Mouse (Mus musculus): ENCODE data around the gene Glo1. TPM values are rescaled to one million over a fixed set of nuclear protein-coding genes. Genes with fewer than 3 reads are reported as not detected.
"Not testable (repeated sequence)": the region's sequence is repeated elsewhere in the genome, so short reads cannot be mapped to it uniquely, and the experiment has no call there.

The Glo1 gene
- 100 to 1,000 TPM; 123 to 131 TPM for total RNA-seq (2021)
- long read RNA-seq, experiment 1, full-length matches to known transcripts = 382 of 417 reads
- long read RNA-seq, experiment 1, partial matches to known transcripts = 13 of 417 reads
- long read RNA-seq, experiment 1, other reads (novel, unspliced or antisense) = 22 of 417 reads
- long read RNA-seq, experiment 2, full-length matches to known transcripts = 225 of 241 reads
- long read RNA-seq, experiment 2, partial matches to known transcripts = 1 of 241 reads
- long read RNA-seq, experiment 2, other reads (novel, unspliced or antisense) = 15 of 241 reads

DNA sequence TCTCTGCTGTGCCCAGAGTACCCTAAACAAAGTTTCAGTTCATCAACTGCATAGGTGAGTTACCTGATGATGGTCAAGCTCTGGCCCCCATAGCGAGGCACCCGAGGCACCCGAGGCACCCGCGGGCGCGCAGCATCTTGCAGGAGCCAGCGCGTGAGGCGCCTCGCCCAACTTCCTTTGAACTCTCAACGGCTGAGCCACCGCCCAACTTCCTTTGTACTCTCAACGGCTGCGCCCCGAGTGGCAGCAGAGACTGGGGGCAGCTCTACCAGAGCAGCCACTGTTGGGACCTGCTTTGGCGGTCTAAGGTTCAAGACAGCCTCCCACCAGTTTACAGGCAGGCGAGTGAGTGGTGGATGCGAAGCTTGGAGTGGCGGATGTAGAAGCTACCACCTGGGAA lies at the start of gene Glo1:
Glo1 (minus strand) TSS at position 153 of the 400 bp plus-strand sequence.
- DNase-seq = not testable (repeated sequence)

DNA sequence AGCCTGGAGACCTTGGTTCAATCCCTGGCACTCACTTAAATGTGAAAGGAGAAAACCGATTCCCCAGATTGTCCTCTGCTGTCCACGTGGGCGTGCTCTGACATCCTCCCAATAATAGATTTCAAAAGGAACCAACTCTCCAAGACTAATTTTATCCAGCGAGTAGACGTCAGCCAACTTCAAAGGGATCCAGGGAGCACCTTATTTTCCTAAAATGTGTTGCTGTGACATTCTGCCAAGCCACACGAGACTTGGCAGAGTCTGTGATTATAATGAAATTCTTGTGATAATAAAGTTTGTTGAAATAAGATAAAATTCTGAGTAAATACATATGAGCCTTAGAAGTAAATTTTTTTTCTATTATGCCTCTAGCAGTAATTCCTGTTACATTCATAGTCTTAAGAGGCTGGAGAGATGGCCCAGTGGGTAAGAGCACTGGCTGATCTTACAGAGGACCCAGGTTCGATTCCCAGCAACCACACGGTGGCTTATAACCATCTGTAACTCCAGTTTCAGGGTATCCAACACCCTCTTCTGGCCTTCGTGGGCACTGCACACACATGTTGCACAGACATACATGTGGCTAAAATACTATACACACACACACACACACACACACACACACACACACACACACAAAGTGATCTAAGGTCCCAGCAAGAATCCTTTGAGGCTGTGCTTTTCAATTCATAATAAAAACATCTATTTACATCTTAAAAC lies 48.5 kb upstream of the Glo1 start:
- DNase-seq = no peak

DNA sequence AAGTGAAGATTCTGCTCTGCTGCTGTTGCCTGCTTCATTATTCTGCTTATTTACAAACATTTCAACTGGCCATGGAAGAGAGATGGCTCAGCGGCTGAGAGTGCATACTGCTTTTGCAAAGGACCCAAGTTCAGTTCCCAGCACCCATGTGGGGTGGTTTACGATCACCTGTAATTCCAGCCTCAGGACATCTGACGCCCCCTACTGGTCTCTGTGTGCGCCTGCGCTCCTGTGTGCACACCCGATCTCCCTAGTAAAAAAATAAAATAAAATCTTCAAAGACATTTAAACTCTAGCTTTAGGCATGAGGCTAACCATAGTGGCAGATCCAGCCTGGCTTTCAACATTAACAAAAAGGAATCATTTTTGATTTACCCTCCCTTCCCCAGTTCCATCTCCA lies 46.4 kb upstream of the Glo1 start:
- no peak for DNase-seq

DNA sequence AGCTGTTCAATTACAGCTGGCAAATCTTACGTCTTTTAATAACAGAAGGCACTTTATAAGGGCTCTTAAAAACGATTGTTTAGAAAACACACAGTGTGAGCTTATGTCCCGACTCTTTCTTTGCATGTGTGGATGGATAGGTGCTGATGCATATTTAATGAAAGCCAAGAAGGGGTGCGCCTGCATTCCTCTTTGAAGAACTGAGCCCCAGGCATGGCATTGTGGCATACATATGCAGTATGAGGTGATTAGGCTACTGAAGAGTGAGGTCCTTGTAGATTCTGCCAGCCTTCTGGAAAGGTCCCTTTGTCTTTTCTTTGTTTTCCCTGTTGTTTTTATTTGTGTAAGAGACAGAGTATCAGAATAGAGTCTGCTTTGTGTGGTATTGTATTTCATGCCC lies 45.9 kb upstream of the Glo1 start:
- no peak for DNase-seq

DNA sequence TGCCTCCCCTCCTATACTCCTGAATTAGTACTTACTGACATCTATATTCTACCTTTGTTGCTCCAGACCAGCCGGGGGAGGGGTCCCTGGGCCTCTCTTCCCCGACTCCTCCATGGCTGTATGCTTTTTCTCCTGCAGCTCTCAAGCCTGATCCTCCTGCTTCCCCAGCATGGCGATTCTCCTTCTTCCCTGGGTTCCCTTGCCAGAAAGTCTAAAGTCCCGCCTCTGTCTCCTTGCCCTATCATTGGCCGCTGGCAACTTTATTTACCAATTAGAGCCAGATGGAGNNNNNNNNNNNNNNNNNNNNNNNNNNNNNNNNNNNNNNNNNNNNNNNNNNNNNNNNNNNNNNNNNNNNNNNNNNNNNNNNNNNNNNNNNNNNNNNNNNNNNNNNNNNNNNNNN lies 38.2 kb upstream of the Glo1 start:
- DNase-seq = no peak

DNA sequence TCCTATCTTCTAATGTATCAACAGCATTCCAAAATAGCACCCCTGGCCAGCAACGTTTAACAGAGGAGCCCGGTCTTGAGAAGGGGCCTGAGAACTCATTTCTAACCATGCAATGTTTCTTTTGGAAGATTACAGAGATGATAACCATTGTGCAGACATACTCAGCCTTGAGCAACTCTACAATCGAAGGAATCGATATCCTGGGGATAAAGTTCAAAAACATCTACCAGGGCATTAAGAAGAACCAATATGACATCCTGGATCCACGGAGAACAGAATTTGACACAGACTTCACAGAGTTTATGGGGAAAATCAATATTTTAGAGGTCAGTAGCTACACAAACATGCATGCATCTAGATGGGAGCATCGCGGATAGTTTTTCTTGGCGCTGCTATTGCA lies 36.5 kb upstream of the Glo1 start:
- no peak for DNase-seq

DNA sequence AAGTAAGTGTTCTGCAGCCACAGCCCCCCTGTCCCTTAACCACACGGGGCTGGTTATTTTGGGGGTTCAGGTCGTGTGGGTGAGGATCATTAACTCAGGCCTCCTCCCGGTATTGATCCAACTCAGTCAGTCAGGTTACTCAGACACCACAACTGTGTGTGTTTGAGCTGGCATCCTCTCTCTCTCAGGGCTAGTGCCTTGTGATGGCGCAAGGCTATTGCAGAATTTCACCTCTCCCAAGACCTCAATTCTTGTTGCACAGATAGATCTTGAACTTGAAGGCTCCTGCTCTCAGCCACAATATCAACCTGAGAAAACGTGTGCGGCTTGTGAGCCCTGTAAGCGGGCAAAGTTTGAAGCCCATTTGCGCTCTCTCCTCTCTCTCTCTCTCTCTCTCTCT lies 35.5 kb upstream of the Glo1 start:
- no peak for DNase-seq

DNA sequence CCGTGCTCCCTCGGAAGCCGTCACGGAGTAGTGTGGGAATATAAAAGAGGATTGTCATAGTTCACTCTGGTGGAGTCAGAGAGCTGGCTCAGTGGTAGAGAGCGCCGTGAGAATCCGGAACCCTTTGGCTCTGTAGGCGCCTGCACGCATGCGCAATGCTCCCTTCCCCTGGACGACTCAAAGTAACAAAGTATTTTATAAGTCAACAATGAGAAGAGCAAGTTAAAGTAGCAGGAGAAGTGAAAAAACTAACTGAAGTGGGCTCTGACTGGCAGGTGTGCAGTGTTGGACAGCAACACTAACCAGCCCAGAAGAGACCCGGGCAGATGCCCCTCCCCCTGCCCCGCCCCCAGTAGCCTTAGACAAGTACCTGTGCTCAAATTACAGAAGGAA lies 31.5 kb upstream of the Glo1 start:
- DNase-seq = peak; percentile 81

DNA sequence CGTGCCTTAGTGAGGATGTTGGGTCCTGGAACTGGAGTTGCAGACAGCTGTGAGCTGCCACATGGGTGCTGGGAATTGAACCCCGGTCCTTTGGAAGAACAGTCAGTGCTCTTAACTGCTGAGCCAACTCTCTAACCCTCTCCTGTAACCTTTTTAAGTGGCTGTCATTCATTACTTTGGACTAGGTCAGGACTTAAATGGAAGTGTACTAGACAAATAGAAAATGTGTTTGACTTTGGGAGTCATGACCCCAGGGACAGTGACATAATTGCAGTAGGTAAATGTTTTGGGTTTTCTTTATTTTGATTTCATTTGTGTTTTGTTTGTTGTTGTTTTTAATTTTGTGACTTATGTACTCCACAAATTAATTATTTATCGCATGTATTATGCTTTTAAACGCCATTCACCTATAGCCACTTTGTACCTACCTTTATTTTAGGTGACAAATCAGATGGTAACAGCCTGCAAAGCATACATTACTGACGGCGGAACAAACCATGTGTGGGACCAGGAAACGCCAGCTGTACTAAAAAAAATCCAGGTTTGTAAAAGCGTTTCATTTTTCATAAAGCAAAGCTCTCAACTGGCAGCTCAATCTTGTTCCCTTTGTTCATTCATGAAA lies 31.0 kb upstream of the Glo1 start:
- DNase-seq = no peak

DNA sequence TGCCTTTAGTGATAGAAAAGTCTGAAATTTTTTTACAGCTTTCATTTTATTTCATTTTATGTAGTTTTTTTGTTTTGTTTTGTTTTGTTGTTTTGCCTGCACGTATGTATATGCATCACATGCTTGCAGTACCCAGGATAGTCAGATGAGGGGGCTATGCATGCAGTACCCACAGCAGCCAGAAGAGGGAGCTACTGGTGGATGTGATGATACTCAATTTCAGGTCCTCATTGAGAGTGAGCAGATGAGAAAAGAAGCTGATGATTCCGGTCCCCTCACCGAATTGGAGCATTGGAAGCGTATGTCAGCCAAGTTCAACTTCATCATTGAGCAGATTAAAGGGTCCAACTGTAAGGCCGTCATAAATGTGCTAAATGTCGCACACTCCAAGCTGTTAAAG lies 26.3 kb upstream of the Glo1 start:
- DNase-seq = no peak

DNA sequence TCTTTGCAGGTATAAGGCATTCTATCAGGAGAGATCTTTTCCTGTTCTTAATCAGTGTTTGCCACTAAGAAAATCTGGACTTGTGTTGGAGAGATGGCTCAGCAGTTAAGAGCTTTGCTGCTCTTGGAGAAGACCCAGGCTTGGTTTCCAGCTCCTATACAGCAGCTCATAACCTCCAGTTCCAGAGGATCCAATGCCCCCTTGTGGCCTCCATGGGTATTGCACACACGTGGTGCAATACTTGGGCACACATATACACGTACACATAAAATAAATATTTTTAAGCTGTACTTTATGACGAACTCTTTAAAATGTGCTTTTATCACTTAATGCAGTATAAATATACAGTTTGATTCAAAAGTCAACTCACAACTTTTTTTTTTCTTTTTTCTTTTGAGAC lies 22.1 kb upstream of the Glo1 start:
- DNase-seq = no peak

DNA sequence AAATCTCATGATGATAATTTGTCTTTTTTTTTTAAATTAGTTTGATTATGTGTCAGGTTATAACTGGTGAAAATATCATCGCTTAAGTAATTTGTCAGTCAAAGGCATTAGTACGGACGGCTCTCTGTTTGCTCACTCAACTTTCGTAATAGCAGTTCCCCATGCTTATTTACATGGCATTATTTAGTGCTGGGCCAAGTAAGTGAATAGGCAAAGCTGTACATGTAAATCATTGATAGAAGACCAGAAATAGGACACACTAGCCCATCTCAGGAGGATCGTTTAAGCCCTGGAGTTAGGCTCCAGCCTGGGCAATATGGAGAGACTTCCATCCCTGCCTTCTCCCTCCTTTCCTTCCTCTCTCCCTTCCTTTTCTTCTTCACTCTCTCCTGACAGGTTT lies 14.2 kb upstream of the Glo1 start:
- DNase-seq = no peak

DNA sequence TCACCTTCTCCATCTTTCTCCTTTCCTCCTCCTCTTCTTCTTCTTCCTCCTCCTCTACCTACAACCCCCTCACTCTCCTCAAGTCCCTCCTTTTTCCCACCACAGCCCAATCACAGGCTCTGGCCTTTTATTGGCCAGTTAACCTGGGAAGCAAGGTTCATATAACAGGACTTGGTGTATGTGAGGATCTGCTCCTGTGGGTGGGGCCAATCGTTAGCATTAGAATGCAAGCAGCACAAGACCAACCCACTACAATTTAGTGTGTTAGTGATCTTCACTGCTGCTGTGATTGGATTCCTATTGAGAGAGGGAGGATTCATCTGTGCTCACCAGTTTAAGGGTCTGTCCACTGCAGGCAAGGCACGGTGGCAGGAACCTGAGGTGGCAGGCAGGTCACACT lies 12.3 kb upstream of the Glo1 start:
- no peak for DNase-seq

DNA sequence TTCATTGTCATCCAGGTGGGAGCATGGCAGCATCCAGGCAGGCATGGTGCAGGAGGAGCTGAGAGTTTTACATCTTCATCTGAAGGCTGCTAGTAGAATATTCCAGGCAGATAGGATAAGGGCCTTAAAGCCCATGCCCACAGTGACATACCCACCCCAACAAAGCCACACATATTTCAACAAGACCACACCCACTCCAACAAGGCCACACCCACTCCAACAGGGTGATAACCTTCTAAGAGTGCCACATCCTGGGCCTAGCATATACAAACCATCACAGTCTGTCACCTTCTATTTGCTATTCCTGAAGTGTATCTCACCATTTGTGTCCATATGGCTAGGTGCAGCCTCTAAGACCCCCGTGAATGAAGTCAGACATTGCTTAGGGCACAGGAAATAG lies 11.0 kb upstream of the Glo1 start:
- DNase-seq = no peak

DNA sequence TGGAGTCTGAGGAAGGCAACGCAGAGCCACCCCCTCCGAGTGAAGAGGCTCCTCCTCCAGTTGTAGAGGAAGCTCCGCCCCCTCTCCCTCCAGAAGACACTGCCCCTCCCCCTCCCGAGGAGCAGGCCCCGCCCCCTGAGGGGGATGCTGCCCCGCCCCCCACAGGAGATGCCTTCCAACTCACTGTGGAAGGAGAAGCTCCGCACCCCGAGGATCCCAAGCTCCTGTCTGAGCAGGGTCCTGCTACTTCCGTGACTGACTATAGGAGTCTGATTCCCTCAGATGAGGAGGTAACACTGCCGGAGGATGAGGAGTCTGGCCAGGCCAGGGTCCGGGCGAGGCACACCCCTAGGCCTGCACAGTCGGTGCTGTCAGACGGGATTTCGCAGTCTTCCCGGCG lies 8.7 kb upstream of the Glo1 start:
- DNase-seq = peak; percentile 31

DNA sequence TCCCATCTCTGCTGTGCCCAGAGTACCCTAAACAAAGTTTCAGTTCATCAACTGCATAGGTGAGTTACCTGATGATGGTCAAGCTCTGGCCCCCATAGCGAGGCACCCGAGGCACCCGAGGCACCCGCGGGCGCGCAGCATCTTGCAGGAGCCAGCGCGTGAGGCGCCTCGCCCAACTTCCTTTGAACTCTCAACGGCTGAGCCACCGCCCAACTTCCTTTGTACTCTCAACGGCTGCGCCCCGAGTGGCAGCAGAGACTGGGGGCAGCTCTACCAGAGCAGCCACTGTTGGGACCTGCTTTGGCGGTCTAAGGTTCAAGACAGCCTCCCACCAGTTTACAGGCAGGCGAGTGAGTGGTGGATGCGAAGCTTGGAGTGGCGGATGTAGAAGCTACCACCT lies 2.5 kb downstream of the Glo1 start, which contains the start of gene Dnah8:
Dnah8 (plus strand) TSS at position 223 of the 400 bp plus-strand sequence.
- DNase-seq = not testable (repeated sequence)

DNA sequence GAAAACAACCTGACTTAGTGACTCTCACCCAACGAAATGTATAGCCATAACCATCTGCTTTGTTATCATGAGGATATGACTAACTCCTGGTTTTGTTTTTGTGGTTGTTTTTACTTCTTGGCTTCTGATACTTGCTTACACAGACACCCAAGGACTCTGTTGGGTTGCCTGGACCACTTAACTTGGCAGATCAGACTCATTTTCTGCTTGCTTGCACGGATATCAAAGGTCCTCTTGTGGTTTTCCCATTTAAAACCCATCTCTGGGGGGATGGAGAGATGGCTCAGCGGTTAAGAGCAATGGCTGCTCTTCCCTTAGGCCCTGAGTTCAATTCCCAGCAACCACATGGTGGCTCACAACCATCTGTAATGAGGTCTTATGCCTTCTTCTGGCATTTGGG lies 3.5 kb downstream of the Glo1 start:
- DNase-seq = no peak

DNA sequence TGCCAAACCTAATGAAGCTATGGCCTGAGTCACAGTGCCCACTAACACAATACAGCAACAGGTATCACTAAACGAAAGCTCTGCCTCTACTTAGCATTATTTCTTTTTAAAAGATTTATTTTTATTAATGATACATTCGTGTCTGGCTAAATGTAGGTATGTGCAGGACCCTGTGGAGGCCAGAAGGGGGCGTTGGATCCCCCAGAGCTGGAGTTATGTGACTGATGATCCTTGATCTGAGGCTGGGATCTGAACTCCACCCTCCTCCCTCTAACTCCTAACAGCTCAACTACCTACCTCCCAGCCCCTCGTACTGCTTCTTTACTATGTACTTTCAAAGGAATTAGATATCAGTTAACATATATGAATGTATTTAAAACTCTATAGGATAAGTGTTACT lies 5.2 kb downstream of the Glo1 start:
- no peak for DNase-seq

DNA sequence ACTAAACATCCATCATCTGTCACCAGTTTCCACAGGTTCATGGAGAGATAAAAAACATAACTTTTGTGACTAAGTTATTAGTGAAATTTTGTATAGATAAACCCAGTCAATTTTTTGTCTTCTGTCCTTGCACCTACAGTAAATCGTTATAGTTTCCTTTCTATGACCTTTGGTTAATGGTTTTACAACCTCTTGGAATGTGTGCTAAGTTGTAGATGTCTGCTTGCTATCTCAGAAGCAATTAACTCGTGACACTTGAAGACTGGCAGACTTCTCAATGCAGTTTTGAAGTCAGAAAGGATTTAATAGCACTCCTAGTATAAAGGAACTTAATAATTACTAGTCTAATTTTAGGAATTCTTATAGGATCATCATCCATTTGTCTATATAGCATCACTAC lies 6.1 kb downstream of the Glo1 start:
- no peak for DNase-seq

DNA sequence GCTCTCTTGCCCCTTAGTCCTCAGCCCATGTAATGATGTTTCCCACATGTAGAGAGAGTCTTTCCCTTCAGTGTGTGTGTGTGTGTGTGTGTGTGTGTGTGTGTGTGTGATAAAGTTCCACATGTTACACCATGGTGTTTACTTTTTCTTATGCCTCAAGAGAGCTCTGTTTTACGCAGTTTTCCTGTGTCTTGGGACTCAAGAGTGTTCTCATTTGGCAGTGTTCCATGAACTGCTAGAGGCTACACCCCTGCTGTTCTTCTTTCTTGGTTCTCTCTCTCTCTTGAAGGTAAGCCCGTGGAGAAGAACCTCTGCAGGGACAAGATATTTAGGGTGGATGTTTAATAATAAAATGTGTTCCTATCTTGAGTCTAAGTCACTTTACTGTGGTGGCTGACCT lies 7.5 kb downstream of the Glo1 start:
- no peak for DNase-seq

DNA sequence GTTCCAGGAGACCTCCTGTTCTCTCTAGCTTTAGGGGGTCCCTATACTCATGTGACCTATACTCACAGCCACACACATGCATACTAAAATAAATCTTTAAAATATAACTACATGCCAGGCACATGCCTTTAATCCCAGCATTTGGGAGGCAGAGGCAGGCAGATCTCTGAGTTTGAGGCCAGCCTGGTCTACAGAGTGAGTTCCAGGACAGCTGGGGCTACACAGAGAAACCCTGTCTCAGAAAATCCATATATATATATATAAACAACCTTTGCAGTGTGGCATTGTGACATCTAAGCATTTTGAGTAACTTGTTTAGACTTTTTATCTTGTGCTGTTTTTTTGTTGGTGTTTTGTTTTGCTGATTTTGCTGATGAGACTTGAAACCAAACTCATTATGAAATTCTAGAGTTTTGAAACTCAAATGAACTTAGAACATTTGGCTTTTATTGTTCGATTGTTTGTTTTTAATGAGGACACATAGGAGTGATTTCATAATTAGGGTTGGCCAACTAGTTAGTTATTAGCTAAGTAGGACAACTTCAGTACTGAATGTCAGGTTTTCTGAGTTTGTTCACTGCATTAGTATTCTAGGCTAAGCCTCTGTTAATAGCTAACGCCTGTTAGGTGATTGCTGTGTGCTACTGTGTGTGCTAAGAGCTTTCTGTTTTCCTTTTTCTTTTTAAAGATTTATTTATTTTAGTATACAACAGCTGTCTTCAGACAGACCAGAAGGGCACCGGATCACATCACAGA lies 8.4 kb downstream of the Glo1 start:
- no peak for DNase-seq

DNA sequence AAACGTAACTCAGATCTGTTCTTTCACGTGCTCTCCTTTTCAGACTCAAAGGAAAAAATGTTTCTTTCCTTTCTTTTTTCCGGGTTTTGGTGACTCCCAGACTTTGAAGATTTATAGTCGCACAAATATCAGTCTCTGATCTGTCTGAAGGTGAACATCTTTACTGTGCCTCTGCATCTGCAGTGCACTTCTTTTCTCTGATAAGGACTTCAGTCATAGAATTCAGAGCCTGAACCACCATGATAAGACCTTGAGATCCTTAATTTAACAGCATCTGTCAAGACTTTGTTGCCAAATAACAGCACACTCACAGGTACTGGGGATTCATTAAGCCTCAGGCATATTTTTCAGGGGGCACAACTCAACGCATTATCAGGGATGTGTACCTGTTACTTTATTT lies 10.5 kb downstream of the Glo1 start:
- no peak for DNase-seq

DNA sequence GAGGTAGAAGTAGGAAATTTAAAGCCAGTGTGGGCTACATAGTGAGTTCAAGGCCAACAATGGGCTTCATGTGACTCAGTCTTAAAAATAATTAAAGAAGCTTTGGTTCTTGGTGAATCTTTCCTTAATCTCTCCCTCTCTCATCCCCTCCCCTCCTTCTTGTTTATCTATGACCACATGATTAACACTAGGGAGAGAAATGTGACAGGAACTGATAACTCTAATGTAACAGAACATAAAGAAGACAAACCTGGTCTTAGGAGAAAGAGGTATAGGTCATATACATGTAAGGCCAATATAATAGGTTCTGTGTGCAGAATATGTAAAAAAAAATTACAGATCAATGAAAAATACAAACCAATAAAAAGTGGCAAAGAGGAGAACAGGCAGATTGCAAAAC lies 13.3 kb downstream of the Glo1 start:
- no peak for DNase-seq
